Mouse (Mus musculus): ENCODE results near the gene Hspa12b.
"Not testable (repeated sequence)": the region's sequence is repeated elsewhere in the genome, so short reads cannot be mapped to it uniquely, and the experiment has no call there.

The Hspa12b gene

GRCm38 (mm10) chr2:131127161-131127730, at the start of gene Hspa12b:
Gene Hspa12b (plus strand): TSS chr2:131127280.
- in situ Hi-C loops (cut with MboI; ENCODE audit: unreplicated experiment in 2 of 2): no loop called here

GRCm38 (mm10) chr2:131080507-131080906, 46.6 kb upstream of the Hspa12b start:
- in situ Hi-C loops (cut with MboI; ENCODE audit: unreplicated experiment in 2 of 2): loop anchor here in 1 of 2 experiments (25.0 kb wide), 1 partner anchor 457 kb away; no protein-coding TSS in a partner anchor

GRCm38 (mm10) chr2:131084206-131084605, 42.9 kb upstream of the Hspa12b start:
- in situ Hi-C loops (cut with MboI; ENCODE audit: unreplicated experiment in 2 of 2): loop anchor here in 1 of 2 experiments (25.0 kb wide), 1 partner anchor 453 kb away; no protein-coding TSS in a partner anchor

- in situ Hi-C loops (cut with MboI; ENCODE audit: unreplicated experiment in 2 of 2): loop anchor here in 1 of 2 experiments (25.0 kb wide), 1 partner anchor 450 kb away; no protein-coding TSS in a partner anchor
Observed at GRCm38 (mm10) chr2:131086667-131087390, 40.3 kb upstream of the Hspa12b start, which contains the start of gene Siglec1. Gene Siglec1 (minus strand): TSS chr2:131086765.

GRCm38 (mm10) chr2:131088581-131088980, 38.5 kb upstream of the Hspa12b start:
- in situ Hi-C loops (cut with MboI; ENCODE audit: unreplicated experiment in 2 of 2): loop anchor here in 1 of 2 experiments (25.0 kb wide), 1 partner anchor 449 kb away; no protein-coding TSS in a partner anchor

- in situ Hi-C loops (cut with MboI; ENCODE audit: unreplicated experiment in 2 of 2): loop anchor here (5.0 to 25.0 kb wide), 5 partner anchors 58 to 448 kb away; no protein-coding TSS in a partner anchor
Observed at GRCm38 (mm10) chr2:131089634-131090033, 37.4 kb upstream of the Hspa12b start.

- in situ Hi-C loops (cut with MboI; ENCODE audit: unreplicated experiment in 2 of 2): loop anchor here (5.0 to 25.0 kb wide), 5 partner anchors 56 to 446 kb away; no protein-coding TSS in a partner anchor
Observed at GRCm38 (mm10) chr2:131090852-131091251, 36.2 kb upstream of the Hspa12b start.

GRCm38 (mm10) chr2:131093577-131093976, 33.5 kb upstream of the Hspa12b start:
- in situ Hi-C loops (cut with MboI; ENCODE audit: unreplicated experiment in 2 of 2): loop anchor here (5.0 to 25.0 kb wide), 5 partner anchors 54 to 444 kb away; no protein-coding TSS in a partner anchor

- in situ Hi-C loops (cut with MboI; ENCODE audit: unreplicated experiment in 2 of 2): loop anchor here (5.0 to 25.0 kb wide), 5 partner anchors 52 to 442 kb away; no protein-coding TSS in a partner anchor
Observed at GRCm38 (mm10) chr2:131094823-131095222, 32.3 kb upstream of the Hspa12b start.

GRCm38 (mm10) chr2:131096101-131096795, 30.8 kb upstream of the Hspa12b start:
- in situ Hi-C loops (cut with MboI; ENCODE audit: unreplicated experiment in 2 of 2): loop anchor here (10.0 to 25.0 kb wide), 2 partner anchors 409 to 441 kb away; no protein-coding TSS in a partner anchor

- in situ Hi-C loops (cut with MboI; ENCODE audit: unreplicated experiment in 2 of 2): loop anchor here (10.0 to 25.0 kb wide), 2 partner anchors 408 to 440 kb away; no protein-coding TSS in a partner anchor
Observed at GRCm38 (mm10) chr2:131097087-131097486, 30.0 kb upstream of the Hspa12b start.

- in situ Hi-C loops (cut with MboI; ENCODE audit: unreplicated experiment in 2 of 2): no loop called here
Observed at GRCm38 (mm10) chr2:131101530-131101929, 25.6 kb upstream of the Hspa12b start.

- in situ Hi-C loops (cut with MboI; ENCODE audit: unreplicated experiment in 2 of 2): no loop called here
Observed at GRCm38 (mm10) chr2:131104021-131104420, 23.1 kb upstream of the Hspa12b start.

- in situ Hi-C loops (cut with MboI; ENCODE audit: unreplicated experiment in 2 of 2): not testable (repeated sequence)
Observed at GRCm38 (mm10) chr2:131105061-131105460, 22.0 kb upstream of the Hspa12b start.

GRCm38 (mm10) chr2:131105989-131106388, 21.1 kb upstream of the Hspa12b start:
- in situ Hi-C loops (cut with MboI; ENCODE audit: unreplicated experiment in 2 of 2): no loop called here

GRCm38 (mm10) chr2:131118968-131119574, 8.0 kb upstream of the Hspa12b start:
- in situ Hi-C loops (cut with MboI; ENCODE audit: unreplicated experiment in 2 of 2): no loop called here

- in situ Hi-C loops (cut with MboI; ENCODE audit: unreplicated experiment in 2 of 2): no loop called here
Observed at GRCm38 (mm10) chr2:131124166-131124565, 2.9 kb upstream of the Hspa12b start.

GRCm38 (mm10) chr2:131125157-131125963, 1.7 kb upstream of the Hspa12b start:
- in situ Hi-C loops (cut with MboI; ENCODE audit: unreplicated experiment in 2 of 2): no loop called here

All from v-Abl transformed pro-B cells (cell line).